Mouse (Mus musculus) cortical plate, adult 2 months (tissue): ENCODE data around the gene Cdca8.

ENCODE experiments used
- CTCF ChIP-seq: fragments of 200-500 bp; IDR thresholded peaks from 2 replicates; pipeline ENCODE4 v1.5.1; 2011; ENCODE audit warnings: mild to moderate bottlenecking, control low read depth, low read length; ENCODE audit not compliant: insufficient read depth; ENCODE audit errors: extremely low read depth
- POLR2A ChIP-seq: fragments of 200-500 bp; IDR thresholded peaks from 2 replicates; pipeline ENCODE4 v1.6.1; 2011; ENCODE audit warnings: mild to moderate bottlenecking, low read length, control low read depth; ENCODE audit not compliant: insufficient read depth; ENCODE audit errors: extremely low read depth

- no peak for TF ChIP-seq POLR2A
- TF ChIP-seq CTCF = no peak
These were observed 23.5 kb upstream of the Cdca8 start for GRCm38 (mm10) chr4:124962576-124962975.
